Mouse (Mus musculus) kidney, adult 2 months (tissue): ENCODE measurements at regions not wholly inside any gene's neighbourhood (a gene's known extent, or its start where the extent isn't known, plus 50 kb on each side); places are given as distances from the start of the nearest gene placed in this dataset.

Experiments
- CTCF ChIP-seq: fragments of 200-500 bp; conservative IDR thresholded peaks from 2 replicates; pipeline ENCODE4 v1.5.1; 2011; ENCODE audit warnings: low read depth, mild to moderate bottlenecking, control low read depth, low read length, moderate library complexity, mixed read lengths; ENCODE audit not compliant: insufficient read depth, insufficient read length
- POLR2A ChIP-seq: fragments of 200-500 bp; IDR thresholded peaks from one replicate; pipeline ENCODE4 v1.6.1; 2011; ENCODE audit warnings: low read depth, low read length, control low read depth

- TF ChIP-seq POLR2A (no peak), CTCF (no peak)
These were observed 386.8 kb downstream of the Gm8797 start for GRCm38 (mm10) chr3:6137374-6137773.
